Mouse (Mus musculus): ENCODE data around the gene Gapdh.

Gapdh gene

GRCm38 (mm10) chr6:125166051-125166751, at the start of gene Gapdh:
Gene Gapdh (minus strand): TSS chr6:125166467.
- peak; percentile 71 for DNase-seq (ENCODE audit: extremely low spot score, low spot score)

DNA sequence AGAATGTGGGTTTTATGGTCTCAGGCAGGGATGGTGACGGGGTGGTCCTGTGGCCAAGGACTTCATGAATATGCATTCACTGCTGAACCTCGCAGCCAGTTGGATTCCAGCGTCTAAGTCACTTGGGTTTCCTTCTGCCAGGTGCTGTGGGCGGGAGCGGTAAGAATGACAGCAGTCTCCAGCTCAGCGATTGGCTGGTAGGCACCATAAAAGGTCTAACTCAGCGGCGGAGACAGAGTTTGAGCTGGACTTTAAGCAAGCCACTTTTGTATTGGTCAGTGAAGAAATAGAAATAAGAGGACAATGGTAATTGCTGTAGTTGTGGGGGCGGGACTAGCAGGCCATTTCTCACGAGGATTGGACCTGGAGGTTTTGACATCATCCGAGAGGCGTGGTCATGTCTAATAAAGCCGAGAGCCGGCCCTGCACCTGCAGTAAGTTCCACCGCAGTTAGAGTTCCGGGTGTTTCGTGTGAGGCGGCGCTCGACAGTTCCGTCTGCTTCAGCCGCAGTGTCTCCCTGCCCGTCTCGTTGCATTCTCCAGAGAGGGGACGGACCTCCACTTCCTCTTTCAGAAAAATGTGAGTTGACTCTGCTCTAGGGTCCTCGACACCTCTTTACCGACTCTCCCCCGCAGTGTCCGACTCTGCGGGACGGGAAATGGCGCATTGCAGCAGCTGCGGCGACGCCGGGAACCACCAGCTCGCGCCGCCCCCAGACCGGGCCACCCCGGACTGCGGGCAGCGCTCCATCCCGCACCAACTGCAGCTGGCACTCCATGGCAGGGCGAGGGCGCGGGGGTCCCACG, 49.1 kb upstream of the Gapdh start, which contains the start of gene Vamp1:
TSS of gene Vamp1 (plus strand) at position 404 of the 807 bp plus-strand sequence.
- DNase-seq (ENCODE audit: extremely low spot score, low spot score) = peak; percentile 86

DNA sequence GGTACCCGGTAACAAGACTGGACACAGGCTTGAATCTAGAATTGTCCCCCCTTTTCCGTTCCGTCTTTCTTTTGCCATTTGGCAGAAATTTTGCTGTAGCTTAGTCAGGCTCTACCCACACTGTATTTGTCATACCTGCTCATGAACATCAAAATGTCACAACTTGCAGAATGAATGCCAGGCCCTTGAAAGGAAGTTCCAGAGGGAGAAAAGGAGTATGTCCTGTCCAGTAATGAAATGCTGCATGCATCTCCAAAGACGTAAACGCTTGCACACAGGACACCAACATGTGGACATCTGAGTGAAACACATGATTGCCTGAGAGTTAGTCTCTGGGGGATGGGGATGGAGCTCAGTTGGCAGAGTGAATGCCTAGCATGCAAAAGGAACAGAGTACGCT, 47.4 kb upstream of the Gapdh start:
- no peak for DNase-seq (ENCODE audit: extremely low spot score, low spot score)

DNA sequence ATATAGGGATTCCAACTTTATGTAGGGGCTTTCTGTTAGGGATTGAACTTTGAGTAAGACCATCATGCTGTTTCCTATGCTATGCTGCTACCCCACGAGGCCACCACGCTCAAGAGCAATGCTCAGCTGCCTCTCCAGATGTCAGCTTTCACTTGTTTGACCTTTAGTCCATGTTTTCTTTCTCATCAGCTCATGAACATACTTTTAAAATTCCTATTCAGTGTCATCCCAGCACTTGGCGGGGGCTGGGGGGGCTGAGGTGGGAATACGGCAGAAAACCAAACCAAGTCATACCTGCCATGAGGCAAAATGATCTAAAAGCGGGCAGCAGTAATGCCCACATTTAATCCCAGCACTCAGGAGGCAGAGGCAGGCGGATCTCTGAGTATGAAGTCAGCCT, 46.9 kb upstream of the Gapdh start:
- DNase-seq (ENCODE audit: extremely low spot score, low spot score) = no peak

DNA sequence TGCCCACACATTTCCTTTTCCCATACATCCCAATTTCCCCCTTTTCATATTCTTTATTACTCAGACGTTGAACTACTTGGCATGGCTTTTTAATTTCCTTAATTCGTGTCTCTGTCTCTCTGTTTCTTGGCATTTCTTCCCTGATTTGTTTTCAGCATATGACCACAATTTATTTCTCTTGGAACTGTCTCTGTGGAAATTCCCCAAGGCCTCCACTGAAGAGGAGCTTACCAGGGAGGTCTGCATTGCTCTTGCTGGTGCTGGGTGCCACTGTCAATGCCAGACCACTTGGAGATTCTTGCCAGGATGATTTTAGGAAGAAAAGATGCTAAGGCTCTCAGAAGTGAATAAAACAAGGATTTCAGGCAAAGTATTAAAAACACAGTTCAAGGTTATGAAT, 46.4 kb upstream of the Gapdh start:
- no peak for DNase-seq (ENCODE audit: extremely low spot score, low spot score)

DNA sequence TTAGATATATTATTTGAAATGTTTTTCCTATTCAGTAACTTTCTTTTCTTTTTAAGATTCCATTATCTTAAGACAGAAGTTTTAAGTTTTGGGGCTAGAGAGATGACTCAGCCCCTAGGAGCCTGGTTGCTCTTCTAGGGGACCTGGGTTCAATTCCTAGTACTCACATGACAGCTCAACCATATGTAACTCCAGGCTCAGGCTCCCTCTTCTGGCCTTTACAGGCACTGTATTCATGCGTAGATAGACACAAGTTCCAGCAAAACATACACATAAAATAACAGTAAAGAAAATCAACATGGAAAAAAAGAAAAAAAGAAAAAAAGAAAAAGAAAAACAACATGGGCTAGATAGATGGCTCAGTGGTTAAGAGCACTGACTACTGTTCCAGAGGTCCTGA, 44.2 kb upstream of the Gapdh start:
- no peak for DNase-seq (ENCODE audit: extremely low spot score, low spot score)

DNA sequence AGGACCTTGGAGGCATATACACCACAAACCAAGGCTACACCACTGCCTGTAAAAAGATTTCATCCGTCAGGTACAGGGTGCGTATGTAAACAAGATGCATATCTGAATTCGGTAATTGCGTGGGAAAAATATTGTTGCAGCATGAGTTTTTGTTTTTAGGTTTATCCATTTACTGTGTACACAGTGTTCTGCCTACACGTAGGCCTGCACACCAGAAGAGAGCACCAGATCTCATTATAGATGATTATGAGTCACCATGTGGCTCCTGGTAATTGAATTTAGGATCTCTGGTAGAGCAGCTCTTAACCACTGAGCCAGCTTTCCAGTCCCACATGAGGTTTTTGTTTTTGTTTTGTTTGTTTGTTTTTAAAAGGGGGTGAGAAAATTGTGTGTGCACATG, 30.9 kb upstream of the Gapdh start:
- DNase-seq (ENCODE audit: extremely low spot score, low spot score) = no peak

DNA sequence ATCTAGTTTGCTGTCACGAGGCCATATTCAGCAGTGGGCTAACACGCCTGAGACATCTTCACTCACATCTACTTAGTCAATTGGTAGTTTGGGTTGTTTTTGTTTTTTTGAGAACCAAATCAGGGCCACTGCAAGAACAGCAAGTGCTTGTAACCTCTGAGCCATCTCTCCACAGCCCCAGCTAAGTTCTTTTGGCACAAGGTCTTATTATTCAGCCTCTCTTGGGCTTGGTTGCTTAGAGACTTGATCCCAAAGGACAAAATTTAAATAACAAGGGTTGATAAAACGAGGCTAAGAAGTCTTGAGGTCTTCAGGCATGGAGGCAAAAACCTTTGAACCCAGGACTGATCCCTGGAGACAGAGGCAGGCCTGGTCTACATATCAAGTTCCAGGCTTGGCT, 30.0 kb upstream of the Gapdh start:
- no peak for DNase-seq (ENCODE audit: extremely low spot score, low spot score)

- no peak for DNase-seq (ENCODE audit: extremely low spot score, low spot score)
These were observed 29.3 kb upstream of the Gapdh start for GRCm38 (mm10) chr6:125195541-125196075.

- no peak for DNase-seq (ENCODE audit: extremely low spot score, low spot score)
These were observed 27.1 kb upstream of the Gapdh start for GRCm38 (mm10) chr6:125193390-125193789.

GRCm38 (mm10) chr6:125192841-125193240, 26.6 kb upstream of the Gapdh start:
- no peak for DNase-seq (ENCODE audit: extremely low spot score, low spot score)

DNA sequence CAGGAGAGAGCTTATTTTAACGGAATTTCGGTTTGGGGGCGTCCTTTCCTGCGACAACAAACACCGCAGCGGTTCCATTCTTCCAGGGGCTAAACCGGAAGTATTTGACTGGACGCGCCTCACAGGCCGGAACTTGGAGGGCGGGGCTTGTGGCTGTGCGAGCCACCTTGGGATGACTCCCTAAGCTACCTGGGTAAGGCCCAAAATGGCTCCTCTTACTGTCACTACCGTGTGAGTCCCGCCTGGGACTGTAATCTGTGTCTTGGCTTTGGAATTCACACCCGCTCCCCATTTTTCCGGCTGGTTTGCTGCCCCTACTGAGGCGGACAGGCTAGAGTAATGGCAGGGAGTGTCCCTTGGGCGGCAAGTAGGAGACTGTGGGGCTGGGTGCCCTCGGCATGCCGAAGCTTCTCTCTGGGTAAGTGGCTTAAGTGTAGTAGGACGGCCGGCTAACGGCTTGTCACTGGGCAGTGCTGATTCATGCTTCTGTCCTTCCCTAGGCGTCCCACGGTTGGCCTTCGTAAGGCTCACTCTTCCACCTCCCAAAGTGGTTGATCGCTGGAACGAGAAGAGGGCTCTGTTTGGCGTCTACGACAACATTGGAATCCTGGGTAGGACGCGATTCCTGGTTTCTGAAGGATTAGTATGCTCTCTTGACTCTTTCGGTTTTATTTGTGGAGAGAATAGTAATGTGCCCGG, 25.9 kb upstream of the Gapdh start:
- peak; percentile 92 for DNase-seq (ENCODE audit: extremely low spot score, low spot score)

GRCm38 (mm10) chr6:125191332-125192015, 25.2 kb upstream of the Gapdh start, which contains the start of the genes Ncapd2 and Mrpl51:
Gene Ncapd2 (minus strand): TSS chr6:125191701.
Gene Mrpl51 (plus strand): TSS chr6:125191801.
- peak; percentile 98 for DNase-seq (ENCODE audit: extremely low spot score, low spot score)

DNA sequence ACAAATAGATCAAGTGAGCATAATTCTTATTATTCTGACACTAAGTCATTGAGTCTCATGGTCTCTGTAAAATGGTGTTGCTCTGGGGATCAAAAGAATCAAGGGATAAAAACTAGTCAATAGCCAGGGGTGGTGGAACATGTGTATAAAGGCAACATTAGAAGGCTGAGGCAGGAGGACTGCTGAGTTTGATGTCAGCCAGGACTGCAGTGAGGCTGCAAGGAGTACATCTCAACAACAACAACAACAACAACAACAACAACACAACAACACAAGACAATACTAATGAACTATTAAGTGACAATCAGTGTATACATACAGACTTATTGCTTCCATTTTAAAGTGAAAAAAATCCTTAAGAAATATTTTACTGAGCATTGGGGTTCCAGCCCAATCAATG, 24.5 kb upstream of the Gapdh start:
- no peak for DNase-seq (ENCODE audit: extremely low spot score, low spot score)

DNA sequence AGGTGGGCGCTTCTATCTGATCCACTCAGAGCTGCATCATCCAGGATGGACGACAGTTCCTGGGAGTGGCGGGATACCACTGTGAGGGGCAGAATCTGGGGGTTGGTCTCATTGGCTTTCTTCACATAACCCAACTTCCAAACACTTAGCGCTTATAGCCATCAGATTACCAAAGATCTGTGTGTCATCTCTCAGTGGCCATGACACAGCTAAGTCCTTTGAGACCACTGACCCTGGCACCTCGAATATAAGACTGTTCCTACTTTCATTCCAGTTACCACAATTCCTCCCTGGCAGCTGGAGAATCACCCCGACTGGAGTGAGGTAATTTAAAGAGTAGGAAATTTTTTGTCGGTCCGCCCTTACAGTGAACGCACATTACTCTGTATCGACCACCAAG, 19.9 kb upstream of the Gapdh start:
- no peak for DNase-seq (ENCODE audit: extremely low spot score, low spot score)

DNA sequence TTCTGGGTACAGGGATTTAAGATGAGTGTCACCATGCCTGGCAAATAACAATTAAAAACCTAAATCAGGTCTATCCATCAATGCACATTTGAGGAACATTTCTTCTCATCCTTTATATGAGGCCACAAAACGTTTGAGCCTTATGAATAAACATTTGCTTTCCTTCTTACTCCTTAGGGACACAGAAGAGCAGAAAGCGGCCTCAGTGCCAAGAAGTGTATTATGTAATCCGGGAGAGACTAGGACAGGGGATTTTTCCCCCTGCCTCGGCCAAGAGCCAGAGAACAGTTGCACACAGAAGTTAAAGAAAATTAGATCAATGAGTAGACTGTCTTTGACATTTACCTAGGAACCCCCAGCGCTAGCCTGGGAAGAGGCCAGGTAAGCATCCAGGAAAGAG, 15.9 kb upstream of the Gapdh start:
- no peak for DNase-seq (ENCODE audit: extremely low spot score, low spot score)

- DNase-seq (ENCODE audit: extremely low spot score, low spot score) = no peak
These were observed 13.3 kb upstream of the Gapdh start for GRCm38 (mm10) chr6:125179601-125180000.

DNA sequence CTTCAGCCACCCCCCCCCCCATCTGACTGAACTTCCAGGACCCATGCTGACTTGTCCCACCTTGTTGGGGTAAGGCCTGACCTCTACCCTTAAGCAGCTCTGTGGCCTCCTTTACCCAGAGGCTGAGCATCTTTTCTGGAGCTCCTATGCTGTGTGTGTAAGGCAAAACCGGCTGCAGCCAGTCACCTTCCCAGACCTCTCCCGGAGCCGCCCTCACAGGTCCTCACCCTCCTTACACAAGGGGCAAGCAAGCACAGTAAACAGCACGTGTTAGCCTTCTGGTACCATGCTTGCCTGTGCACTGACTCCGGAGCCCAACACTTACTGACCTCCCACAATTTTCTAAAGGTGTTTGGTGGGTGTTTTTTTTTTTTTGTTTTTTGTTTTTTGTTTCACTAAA, 9.2 kb upstream of the Gapdh start:
- DNase-seq (ENCODE audit: extremely low spot score, low spot score) = no peak

DNA sequence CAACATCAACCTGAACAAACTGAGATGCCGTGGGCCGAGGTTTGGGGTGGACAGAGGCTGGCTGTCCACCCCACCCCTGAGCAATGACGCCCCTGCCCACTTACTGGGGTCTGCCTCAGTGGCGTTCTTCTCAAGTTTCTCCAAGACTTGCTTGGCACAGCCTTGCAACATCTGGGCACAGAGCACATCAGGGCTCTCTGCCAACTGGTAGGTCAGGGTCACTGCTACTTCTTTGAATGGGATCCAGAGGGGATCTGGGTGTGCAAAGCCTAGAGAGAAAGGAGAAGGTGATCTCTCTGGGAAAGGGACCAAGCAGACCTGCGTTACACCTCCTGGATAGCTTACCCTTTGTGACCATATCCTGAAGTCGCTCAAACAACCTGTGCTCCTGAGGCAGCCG, 7.0 kb upstream of the Gapdh start:
- no peak for DNase-seq (ENCODE audit: extremely low spot score, low spot score)

DNA sequence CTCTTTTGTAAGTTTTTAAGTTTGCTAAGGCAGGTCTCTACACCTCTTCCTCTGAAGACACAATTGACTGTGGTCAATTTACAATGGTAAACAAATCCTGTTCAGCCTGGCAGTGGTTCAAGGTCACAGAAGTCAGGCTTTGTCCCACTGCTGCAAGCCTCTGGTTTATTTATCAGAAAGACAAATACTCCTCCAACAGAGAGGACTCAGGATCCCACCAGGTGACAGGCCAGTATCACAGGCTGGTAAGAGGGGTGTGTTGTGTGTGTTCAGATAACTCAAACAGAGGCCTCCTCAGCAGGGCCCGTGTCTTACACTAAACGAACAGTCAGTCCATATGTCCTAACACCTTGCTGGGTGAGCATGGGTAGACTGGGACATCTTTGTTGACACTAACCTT, 6.2 kb upstream of the Gapdh start:
- no peak for DNase-seq (ENCODE audit: extremely low spot score, low spot score)

DNA sequence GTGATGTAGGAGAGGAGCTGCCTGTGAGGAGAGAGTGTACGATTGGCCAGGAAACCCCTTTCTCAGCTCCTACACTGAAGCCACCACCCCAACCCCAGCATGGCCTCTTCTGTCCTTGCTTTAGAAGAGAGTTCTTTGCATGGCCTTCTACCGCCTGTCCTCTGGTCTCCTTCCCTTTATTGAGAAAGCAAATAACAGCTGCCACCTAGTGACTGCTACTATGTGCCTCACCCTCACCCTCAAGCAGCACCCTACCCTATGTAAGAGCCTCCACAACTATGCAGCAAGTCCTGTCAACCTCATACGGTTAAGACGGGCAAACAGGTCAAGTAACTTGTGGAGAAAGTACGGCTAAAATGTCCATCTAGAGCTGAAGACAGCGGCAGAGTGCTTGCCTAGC, 3.9 kb upstream of the Gapdh start:
- no peak for DNase-seq (ENCODE audit: extremely low spot score, low spot score)

Data from neural tube, embryonic 10.5 days (tissue).